Mouse (Mus musculus) right cerebral cortex, adult 18-20 months (tissue): Measurements from ENCODE around the gene Commd1.

Experiments used
- DNase-seq: peaks from one replicate; pipeline ENCODE4 v3.0.0; 2022; ENCODE audit warnings: mixed read lengths

Commd1 gene

GRCm38 (mm10) chr11:22989786-22990185, 7.6 kb upstream of the Commd1 start:
- DNase-seq = no peak

- peak; percentile 55 for DNase-seq
Measured at GRCm38 (mm10) chr11:22987357-22987756, 5.2 kb upstream of the Commd1 start.

GRCm38 (mm10) chr11:22985510-22985909, 3.3 kb upstream of the Commd1 start:
- DNase-seq = no peak

- no peak for DNase-seq
Measured at GRCm38 (mm10) chr11:22982846-22983245, 664 bp upstream of the Commd1 start.

- DNase-seq = peak; percentile 15
Measured at GRCm38 (mm10) chr11:22981543-22981950, 635 bp downstream of the Commd1 start.

- no peak for DNase-seq
Measured at GRCm38 (mm10) chr11:22981041-22981440, 1.1 kb downstream of the Commd1 start.

GRCm38 (mm10) chr11:22979221-22979620, 3.0 kb downstream of the Commd1 start:
- DNase-seq = no peak

GRCm38 (mm10) chr11:22978711-22979110, 3.5 kb downstream of the Commd1 start:
- DNase-seq = no peak

- DNase-seq = no peak
Measured at GRCm38 (mm10) chr11:22978215-22978614, 4.0 kb downstream of the Commd1 start.

- DNase-seq = peak; percentile 56
Measured at GRCm38 (mm10) chr11:22973599-22973998, 8.6 kb downstream of the Commd1 start.

- DNase-seq = peak; percentile 88
Measured at GRCm38 (mm10) chr11:22972746-22973526, 9.2 kb downstream of the Commd1 start.

- peak; percentile 86 for DNase-seq
Measured at GRCm38 (mm10) chr11:22971835-22972709, 10.1 kb downstream of the Commd1 start, which contains the start of gene Zrsr1. TSS of gene Zrsr1 (plus strand) at chr11:22972005.

- no peak for DNase-seq
Measured at GRCm38 (mm10) chr11:22970546-22970945, 11.6 kb downstream of the Commd1 start.

- no peak for DNase-seq
Measured at GRCm38 (mm10) chr11:22969486-22969885, 12.7 kb downstream of the Commd1 start.

- DNase-seq = no peak
Measured at GRCm38 (mm10) chr11:22965503-22965902, 16.7 kb downstream of the Commd1 start.

- no peak for DNase-seq
Measured at GRCm38 (mm10) chr11:22964401-22964800, 17.8 kb downstream of the Commd1 start.

- no peak for DNase-seq
Measured at GRCm38 (mm10) chr11:22962101-22962500, 20.1 kb downstream of the Commd1 start.

GRCm38 (mm10) chr11:22957791-22958374, 24.3 kb downstream of the Commd1 start:
- no peak for DNase-seq

- peak; percentile 17 for DNase-seq
Measured at GRCm38 (mm10) chr11:22956830-22957229, 25.4 kb downstream of the Commd1 start.

GRCm38 (mm10) chr11:22956346-22956745, 25.8 kb downstream of the Commd1 start:
- no peak for DNase-seq

- DNase-seq = no peak
Measured at GRCm38 (mm10) chr11:22952668-22953067, 29.5 kb downstream of the Commd1 start.

- no peak for DNase-seq
Measured at GRCm38 (mm10) chr11:22950131-22950530, 32.1 kb downstream of the Commd1 start.

GRCm38 (mm10) chr11:22949101-22949500, 33.1 kb downstream of the Commd1 start:
- no peak for DNase-seq
